Mouse (Mus musculus) cerebellum, postnatal 4 days (tissue): ENCODE measurements around the gene Tac4.

Experiments
- DNase-seq, 2 experiments: peaks; one replicate each; pipeline ENCODE4 v3.0.0; 2022; ENCODE audit warnings: low spot score in 2 of 2, mixed read lengths in 1 of 2

Tac4 gene

GRCm38 (mm10) chr11:95315215-95315955, 54.1 kb downstream of the Tac4 start:
- DNase-seq: no peak

DNA sequence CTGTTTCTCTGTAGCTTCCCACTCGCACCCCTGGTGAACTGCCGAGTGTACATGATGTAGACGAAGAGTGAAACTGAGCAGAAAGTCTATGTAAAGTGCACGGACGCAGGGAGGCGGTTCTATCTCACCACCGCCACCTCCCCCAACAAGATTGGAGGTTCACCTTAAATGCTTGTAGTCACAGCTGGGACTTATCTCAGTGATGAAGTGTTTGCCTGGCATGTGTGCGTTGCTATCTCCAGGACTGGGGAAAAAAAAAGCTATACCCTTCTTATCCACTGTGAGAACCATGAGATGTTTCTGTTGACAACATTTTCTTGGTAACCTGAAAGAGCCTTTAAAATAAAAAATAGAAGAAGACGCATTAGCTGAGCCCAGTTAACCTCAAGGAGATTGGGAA, 56.8 kb downstream of the Tac4 start:
- DNase-seq: no peak
